Mouse (Mus musculus) megakaryocyte, adult 5-6 weeks (primary cell): ENCODE results near the gene Slc28a1. TPM values are rescaled to one million over a fixed set of nuclear protein-coding genes. Genes with fewer than 3 reads are reported as not detected.
A peak's percentile ranks its signal among the peaks of the same experiment; 100 is the strongest.
"Not testable (repeated sequence)": the region's sequence is repeated elsewhere in the genome, so short reads cannot be mapped to it uniquely, and the experiment has no call there.

Experiments
- ATAC-seq: 2 replicates; pipeline ENCODE4 v1.8.0; 2016; ENCODE audit warnings: mild to moderate bottlenecking, inconsistent platforms; ENCODE audit not compliant: poor library complexity, severe bottlenecking
- total RNA-seq, 2 experiments: library from RNA; stranded (forward) in 1 of 2; stranded (reverse) in 1 of 2; fragments of 153-499, 151-499 nt in 1 of 2; fragments of 221-1000, 200-1000 nt in 1 of 2; gene quantifications; 2 replicates each; pipeline versions ENCODE4 v1.2.3 to v1.2.4; 2015 to 2017

Gene Slc28a1
- total RNA-seq, 2 experiments from 2014 or later: not detected

DNA sequence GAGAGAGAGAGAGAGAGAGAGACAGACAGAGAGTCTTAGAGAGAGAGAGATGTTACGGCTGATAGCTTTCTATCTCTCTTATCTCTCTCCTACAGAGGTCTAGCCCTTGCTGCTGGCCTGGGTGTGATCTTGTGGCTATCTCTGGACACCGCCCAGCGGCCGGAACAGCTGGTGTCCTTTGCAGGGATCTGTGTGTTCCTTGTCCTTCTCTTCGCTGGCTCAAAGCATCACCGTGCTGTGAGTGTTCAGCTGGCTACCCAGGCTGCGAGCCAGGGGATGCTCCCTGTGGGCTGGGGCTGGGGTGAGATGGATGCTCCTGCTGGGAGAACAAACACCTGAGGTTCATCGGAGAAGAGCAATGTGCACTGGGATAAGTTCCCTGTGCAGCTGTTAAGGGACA, 10.2 kb downstream of the Slc28a1 start:
- no peak for ATAC-seq

DNA sequence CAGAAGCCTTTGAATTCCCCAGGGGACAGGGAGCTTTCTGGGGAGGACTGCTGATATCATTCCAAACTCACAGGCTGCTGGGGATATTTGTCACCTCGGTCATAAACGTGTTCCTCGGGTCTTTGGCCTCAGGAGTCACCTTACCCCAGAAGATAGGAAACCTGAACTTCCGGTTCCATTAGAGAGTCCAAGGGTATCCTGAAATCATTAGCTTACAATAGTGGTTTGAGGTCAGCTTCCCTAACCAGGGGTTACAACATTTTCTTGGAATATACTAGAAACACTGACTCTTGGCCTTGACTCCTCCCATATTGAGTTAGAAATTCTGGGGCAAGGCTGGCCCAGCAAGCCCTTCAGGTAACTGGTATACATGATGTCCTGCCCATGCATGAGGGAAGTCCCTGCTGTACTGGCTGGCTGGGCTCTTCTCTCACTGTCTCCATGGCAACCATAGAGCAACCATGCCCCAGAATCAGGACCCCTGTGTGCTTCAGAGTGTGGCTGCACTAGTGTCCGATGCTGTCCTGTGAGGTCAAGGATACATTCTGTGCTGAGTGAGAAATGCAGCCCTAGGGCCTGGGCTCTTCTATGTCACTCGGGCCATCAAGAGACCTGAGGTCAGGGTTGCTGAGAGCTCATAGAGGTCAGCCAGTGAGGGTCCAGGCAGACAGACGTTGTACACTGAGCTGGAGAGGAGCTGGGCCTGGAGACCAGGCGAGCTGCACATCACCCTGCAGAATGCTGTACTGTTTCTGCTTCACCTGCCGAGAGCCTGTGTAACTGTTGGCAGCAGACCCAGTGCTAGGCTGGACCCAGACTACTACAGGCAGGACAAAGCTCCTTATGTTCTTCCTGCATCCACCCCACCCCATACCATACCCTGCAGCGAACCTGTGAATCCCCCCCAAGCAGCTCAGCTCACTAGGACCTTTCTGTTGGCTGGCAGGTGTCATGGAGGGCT, 10.9 kb downstream of the Slc28a1 start:
- no peak for ATAC-seq

DNA sequence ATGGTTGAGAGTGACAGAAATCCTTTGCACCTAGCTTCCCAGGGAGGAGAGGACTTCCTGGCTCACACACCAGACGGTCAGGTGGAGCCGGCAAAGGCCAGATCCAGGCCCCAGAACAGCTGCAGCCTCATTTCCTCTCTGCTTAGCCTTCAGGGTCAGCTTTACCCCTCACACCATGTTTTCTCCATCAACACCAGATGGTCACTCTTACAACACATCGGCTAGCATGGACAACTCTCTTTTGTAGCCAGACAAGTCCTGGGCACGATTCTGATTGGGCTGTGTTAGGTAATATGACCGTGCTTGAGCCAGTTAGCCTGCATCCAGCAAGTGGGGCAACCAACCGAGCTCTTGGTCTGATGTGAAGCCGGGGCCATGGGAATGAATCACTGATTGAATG, 17.3 kb downstream of the Slc28a1 start:
- no peak for ATAC-seq

DNA sequence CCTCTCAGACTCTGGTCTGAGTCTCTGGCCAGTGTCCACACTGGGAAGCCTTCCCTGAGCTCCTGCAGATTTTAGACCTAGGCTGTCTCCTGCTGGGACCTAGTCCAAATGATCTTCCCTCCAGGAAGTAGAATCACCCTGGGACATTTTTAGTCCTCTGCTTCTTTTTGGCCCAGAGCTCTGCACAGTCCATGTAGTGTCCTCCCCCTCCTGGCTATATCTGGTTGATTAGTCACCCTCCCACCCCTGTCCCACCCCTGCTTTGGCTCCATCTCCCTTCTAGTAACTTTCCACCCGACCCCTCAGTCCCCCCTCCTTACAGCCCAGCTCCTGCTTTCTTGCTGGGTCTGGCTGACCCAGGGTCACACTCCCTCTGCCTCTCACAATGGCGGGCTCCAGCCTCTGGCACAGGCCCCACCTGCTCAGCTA, 18.3 kb downstream of the Slc28a1 start:
- no peak for ATAC-seq

DNA sequence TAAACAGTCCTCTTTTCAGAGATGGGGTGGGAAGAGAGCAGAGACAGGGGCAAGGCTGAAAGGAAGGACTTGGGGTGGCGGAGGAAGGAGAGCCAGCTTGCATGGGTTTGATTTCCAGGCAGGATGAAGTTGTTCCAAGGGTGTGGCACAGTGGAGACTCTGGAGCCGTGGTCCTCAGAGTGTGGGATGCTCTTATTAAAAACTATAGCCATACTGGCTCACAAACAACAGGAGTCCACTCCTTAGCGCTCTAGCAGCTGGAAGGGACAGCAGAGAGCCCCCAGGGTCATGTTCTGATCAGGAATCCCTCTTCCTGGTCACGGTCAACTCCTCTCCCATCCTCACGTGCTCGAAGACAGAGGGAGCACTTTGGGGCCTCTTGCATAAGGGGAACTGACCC, 18.8 kb downstream of the Slc28a1 start:
- ATAC-seq: no peak

DNA sequence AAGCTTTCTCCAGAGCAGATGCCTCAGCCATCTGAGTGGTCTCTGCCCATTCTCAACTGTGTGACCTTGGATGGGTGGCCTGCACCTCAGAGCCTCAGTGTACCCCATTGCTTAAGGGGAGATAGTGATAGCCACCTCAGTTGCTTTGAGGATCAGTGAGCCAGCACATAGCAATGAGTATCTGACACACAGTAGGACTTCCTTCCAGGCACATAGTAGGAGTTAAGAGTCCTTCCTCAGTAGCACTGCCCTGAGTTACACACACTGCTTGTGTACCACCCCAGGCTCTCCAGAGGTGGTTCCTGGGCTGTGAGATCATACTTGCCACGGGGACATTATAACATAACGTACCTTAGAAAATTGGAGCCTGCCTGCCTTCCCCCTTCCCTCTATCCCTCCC, 19.3 kb downstream of the Slc28a1 start:
- no peak for ATAC-seq

DNA sequence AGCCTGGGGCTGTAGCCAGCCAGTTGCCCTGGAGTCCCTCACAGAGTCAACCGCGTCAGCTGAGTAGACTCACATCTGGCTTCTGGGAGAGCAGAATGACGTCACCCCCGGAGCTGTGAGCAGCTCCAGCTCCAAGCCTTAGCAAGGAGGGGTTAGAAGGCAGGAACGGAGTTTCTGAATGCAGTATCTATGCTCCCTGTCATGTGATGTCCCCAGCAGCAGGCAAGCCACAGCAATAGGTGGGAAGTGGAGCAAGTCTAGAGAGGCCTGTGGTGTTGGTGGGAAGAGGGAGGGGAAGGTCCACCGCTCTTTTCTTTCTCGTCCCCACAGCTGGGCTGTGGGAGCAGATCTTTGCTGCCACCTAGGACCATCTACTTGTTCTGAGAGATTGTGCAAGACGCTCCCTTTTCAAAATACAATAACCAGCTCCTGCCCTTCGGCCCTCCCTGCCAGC, 20.0 kb downstream of the Slc28a1 start:
- ATAC-seq: peak; percentile 33; the same call in 1 of the 2 replicates

DNA sequence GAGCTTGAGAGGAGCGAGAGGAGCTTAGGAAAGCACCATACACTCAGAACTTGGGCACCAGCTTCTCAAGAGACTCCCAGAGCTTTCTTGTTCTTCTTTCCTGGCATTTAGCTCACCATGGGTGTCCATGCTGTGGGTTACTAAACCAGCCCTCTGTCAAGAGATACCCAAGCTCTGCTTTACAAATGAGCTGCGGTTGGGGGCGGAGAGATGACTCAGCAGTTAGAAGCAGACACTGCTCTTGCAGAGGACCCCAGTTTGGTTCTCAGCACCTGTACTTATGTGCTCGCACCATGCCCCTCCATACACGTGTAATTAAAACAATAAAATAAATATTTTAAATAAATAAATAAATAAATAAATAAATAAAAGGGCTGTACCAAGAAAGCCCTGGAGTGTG, 22.7 kb downstream of the Slc28a1 start:
- ATAC-seq: no peak

DNA sequence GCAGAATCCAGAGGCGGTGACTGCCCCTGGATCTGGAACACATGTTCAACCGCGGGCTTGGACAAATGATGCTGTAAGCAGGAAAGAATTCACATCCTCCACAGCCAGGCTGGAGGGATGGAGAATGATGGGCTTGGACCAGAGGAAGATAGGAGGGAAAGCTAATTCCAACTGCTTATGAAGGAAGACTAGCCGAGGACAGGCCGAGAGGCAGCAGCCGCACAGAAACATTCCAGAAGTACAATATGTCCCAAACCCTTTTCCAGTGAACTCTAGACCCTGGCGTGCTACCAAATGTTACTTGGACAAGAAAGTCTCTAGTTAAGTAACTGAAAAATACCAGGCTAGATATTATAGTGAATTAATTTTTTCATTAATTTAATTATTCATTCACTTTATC, 24.5 kb downstream of the Slc28a1 start:
- no peak for ATAC-seq

DNA sequence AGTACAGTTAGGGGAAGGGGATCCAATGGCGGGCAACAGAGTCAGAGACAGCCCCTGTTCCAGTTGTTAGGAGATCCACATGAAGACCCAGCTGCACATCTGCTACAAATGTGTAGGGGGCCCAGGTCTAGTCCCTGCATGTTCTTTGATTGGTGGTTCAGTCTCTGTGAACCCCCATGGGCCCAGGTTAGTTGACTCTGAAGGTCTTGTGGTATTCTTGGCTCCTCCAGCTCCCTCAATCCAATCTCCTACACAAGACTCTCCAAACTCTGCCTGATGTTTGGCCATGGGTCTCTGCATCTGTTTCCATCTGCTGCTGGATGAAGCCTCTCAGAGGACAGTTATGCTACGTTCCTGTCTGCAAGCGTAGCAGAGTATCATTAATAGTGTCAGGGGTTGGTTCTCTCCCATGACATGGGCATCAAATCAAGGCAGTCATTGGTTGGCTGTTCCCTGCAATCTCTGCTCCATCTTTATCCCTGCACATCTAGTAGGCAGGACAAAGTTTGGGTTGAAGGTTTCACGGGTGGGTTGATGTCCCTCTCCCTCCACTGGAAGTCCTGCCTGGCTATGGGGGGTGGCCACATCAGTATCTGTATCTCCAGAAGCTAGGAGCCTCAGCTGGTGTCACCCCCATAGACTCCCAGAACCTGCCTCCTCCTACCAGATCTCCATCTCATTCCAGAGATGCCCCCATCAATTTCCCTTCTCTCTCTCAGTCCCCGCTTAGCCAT, 25.2 kb downstream of the Slc28a1 start:
- no peak for ATAC-seq

DNA sequence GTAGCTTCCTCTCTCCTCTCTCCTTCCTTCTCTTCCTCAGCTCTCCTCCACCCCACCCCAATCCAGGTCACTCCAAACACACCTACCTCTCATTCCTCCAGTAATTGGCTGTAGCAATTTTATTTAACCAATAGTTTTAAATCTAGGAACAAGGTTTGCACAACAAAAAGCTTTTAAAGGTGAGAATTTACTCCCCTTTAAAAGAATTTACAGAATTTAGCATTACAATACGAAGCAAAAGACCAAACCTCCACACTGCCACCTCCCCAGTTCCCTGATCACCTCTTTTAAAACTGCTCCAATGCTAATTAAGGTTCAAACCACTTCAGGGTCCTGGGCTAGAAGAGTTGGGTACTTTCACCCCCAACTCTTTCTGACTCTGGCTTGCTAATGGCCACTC, 26.9 kb downstream of the Slc28a1 start:
- ATAC-seq: no peak

DNA sequence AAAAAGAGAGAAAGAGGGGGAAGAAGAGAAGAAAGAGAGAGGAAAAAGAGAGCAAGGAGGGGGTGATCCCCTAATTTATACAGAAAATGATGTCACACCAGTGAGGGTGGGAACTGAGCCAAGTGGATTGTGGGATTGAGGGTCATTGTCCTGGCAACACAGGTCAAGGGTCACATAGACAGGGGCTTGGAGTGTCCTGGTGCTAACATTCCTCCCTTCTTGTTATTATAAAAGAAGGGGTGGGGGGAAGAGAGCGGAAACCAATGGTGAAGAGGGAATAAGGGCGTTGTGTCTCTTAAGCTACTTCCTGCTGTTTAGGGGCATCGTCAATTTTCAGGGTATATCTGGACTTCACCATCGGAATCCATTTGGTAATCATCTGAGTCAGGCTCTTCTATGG, 28.5 kb downstream of the Slc28a1 start:
- ATAC-seq: not testable (repeated sequence)

DNA sequence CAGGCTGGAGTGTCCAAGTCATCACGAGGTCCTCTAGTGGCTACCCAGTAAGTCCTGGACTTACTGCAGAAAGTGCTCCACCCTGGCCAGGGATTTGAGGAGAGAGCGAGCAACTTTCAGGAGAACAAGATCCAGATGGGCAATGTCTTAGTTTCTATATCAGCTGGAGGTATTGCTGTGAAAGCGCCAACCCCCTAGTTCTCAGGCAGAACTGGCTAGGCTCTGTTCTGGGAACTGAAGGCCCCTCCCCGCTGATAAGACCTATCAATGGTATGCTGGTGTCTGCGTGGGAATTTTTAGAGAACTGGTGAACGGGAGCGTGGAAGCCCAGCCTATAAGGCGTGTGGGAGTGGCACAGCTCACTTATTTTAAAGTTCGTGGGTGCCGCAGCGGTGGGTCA, 35.2 kb downstream of the Slc28a1 start:
- no peak for ATAC-seq

DNA sequence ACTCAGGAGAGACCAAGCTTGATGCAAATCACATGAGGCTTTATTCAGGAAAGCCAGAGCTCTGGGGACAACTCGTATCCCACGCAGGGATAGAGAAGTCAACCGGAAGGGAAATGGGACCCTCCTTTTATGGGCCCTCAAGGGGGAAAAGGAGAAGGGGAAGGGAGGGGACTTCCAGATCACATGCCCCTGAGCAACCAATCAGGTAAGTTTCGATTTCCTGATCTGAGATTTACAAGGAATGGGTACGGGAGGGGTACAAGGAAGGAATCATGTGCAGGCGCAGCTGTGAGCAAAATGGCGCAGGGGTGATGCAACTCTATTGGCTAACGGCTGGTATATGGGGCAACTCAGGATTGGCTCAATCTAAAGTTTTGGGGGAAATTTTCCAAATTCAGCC, 36.6 kb downstream of the Slc28a1 start:
- ATAC-seq: no peak

DNA sequence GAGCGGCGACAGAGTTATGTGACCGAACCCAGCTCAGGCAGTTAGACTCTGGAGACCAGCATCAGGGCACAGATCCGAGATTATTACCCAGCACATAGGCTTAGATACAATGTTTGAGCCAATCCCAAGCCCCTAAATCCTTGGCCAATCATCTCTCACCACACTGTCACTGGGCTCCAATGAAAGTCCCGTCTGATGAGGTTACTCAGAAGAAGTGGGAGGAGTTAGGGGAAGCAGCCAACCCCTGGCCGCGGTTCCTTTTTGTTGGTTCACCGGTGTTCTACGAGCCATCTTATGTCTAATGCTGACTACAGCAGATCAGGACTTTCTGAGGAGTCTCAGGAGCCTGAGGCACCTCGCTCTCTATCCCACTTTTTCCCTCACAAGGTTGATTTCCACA, 37.7 kb downstream of the Slc28a1 start:
- ATAC-seq: no peak

DNA sequence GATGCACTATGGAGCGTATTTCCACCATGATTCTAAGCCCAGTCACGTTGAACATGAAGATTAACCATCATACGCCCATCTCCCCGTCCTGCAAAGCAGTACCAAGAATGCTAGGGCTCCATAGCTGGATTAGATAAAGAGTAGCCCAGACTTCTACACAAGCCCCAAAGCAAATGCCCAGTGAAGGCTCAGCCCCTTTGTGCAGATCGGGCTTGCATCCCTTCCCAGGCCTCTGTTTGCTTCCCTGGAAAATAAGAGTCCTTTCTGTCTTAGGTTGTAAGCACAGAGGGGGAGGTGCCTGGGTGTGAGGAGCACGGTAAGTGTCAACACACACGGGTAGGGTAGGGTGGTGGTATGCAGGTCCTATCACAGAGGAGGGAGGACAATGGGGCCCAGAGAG, 38.2 kb downstream of the Slc28a1 start:
- no peak for ATAC-seq

DNA sequence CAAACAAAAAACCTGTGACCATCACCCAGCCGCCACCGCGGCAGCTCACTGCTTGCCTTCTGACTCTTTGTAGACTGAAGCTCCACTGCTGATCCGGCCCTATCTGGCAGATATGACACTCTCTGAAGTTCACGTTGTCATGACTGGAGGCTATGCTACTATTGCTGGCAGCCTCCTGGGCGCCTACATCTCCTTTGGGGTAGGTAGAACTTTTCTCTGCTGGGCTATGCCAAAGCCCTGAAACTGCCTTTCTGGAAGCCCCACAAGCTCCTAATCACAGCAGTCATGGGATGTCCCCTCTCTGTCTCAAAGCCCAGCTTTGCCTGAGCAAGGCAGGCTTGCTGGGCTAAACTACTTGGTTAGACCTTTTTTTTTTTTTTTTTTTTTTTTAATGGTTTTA, 38.7 kb downstream of the Slc28a1 start:
- ATAC-seq: no peak

DNA sequence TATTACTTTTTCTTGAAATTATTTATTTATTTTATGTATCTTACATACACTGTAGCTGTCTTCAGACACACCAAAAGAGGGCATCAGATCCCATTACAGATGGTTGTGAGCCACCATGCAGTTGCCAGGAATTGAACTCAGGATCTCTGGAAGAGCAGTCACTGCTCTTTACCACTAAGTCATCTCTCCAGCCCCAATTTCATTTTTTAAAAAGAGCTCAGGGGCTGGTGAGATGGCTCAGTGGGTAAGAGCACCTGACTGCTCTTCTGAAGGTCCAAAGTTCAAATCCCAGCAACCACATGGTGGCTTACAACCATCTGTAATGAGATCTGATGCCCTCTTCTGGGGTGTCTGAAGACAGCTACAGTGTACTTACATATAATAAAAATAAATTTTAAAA, 39.6 kb downstream of the Slc28a1 start:
- not testable (repeated sequence) for ATAC-seq

DNA sequence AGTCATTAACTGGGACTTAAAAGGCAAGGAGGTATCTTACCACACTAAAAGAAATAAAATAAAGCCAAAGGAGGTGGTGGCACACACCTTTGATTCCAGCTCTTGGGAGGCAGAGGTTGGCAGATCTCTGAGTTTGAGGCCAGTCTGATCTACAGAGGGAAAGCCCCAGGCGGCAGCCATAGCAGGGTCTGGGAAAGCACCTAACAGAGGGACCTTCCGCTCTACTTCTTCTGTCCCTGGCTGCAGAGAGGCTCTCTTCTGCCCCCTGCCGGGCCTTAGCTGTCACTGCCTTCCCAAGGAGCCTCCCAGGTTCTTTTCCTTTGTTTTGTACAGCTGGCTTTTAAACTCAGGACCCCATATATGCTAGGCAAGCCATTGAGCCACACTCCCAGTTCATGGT, 40.4 kb downstream of the Slc28a1 start:
- ATAC-seq: peak; percentile 96

DNA sequence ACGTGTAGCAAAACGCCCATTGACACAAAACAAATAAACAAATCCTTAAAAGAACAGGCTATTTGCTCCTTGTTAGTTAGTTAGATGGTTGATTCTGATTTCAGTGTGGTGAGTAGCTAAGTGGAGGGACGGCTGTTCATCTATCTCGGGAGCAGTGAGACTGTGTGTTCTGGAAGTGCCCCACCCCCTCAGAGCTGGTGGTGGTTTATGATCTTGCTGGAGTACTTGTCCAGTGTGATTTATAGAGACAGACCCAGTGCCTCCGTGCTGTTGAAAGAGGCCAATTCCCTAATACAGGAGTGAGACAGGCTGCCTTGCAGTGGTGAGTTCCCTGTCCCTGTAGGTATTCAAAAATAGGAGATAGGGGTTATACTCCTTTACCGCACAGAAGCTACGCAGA, 44.3 kb downstream of the Slc28a1 start:
- no peak for ATAC-seq

DNA sequence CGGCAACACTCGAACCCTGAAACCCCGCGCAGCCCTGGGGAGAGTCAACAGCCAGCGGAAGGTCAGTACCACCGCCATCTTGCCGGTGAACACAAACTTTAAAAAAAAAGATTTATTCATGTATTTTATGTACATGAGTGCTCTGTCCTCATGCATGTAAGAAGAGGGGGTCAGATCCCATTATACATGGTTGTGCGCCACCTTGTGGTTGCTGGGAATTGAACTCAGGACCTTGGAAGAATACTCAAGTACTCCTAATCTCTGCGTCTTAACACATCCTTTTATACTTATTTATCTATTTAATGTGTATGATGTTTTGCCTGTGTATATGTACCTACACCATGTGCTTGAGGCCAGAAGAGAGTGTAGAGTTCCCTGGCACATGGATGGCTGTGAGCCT, 47.1 kb downstream of the Slc28a1 start:
- ATAC-seq: no peak; the same call in 1 of the 2 replicates

DNA sequence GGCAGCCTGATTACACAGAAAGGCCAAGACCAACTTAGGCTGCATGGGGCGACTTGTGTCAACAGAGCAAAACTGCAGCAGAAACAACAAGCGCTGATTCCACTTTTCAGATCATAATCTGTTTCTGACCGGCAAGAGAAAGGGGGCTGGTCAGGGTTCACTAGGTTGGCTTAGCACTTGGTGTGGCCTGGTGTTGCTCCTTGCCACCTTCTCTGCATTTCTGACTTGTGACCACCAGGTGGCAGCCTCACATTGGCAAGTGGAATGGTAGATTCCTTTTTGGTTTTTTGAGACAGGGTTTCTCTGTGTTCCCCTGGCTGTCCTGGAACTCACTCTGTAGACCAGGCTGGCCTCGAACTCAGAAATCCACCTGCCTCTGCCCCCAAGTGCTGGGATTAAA, 47.7 kb downstream of the Slc28a1 start:
- ATAC-seq: peak; percentile 86
